Mouse (Mus musculus) limb, embryonic 11.5 days (tissue): Measurements from ENCODE around the gene Zmiz1. TPM values are rescaled to one million over a fixed set of nuclear protein-coding genes. Genes with fewer than 3 reads are reported as not detected.

Experiments
- ATAC-seq: fragments of 200-750 bp; cut with Nextera tagmentation; 2 replicates; pipeline ENCODE4 v1.8.0; 2017; ENCODE audit warnings: low read depth; ENCODE audit not compliant: insufficient number of reproducible peaks, low FRiP score, low TSS enrichment
- DNase-seq: peaks from one replicate; pipeline ENCODE4 v3.0.0-alpha.2; 2015; ENCODE audit warnings: low spot score
- H3K27ac ChIP-seq: fragments of 300-500 bp; sonication (generic); replicated peaks from 2 replicates; pipeline ENCODE4 v1.5.1; 2014; ENCODE audit warnings: low read depth, mild to moderate bottlenecking, low read length
- H3K27me3 ChIP-seq: fragments of 300-500 bp; sonication (generic); 2 replicates; pipeline ENCODE4 v1.6.1; 2014; ENCODE audit warnings: mild to moderate bottlenecking, low read length, mixed read lengths; ENCODE audit not compliant: control insufficient read depth, insufficient read depth
- H3K36me3 ChIP-seq: fragments of 300-500 bp; sonication (generic); 2 replicates; pipeline ENCODE4 v1.6.1; 2014; ENCODE audit warnings: mild to moderate bottlenecking, low read length, moderate library complexity, mixed read lengths; ENCODE audit not compliant: control insufficient read depth, insufficient read depth
- H3K4me1 ChIP-seq: fragments of 300-500 bp; sonication (generic); 2 replicates; pipeline ENCODE4 v1.6.1; 2014; ENCODE audit warnings: low read length, mixed read lengths; ENCODE audit not compliant: control insufficient read depth, insufficient read depth
- H3K4me2 ChIP-seq: fragments of 300-500 bp; sonication (generic); 2 replicates; pipeline ENCODE4 v1.6.1; 2014; ENCODE audit warnings: low read depth, mild to moderate bottlenecking, moderate library complexity; ENCODE audit not compliant: severe bottlenecking
- H3K4me3 ChIP-seq: fragments of 300-500 bp; sonication (generic); 2 replicates; pipeline ENCODE4 v1.5.1; 2014; ENCODE audit warnings: low read depth, low read length
- H3K9ac ChIP-seq: fragments of 300-500 bp; sonication (generic); 2 replicates; pipeline ENCODE4 v1.6.1; 2014; ENCODE audit warnings: mild to moderate bottlenecking, low read length
- H3K9me3 ChIP-seq: fragments of 300-500 bp; sonication (generic); 2 replicates; pipeline ENCODE4 v1.6.1; 2016; ENCODE audit warnings: low read length; ENCODE audit not compliant: control insufficient read depth
- whole genome bisulfite sequencing: fragments of 180-500 bp; shearing (Covaris S2); extraction: QIAGEN DNeasy Blood & Tissue Kit; methylation state at CpG from one replicate; pipeline ENCODE4 v1.1.7; 2014; 5-methylcytosine and 5-hydroxymethylcytosine counted together
- polyA plus RNA-seq: library from polyadenylated mRNA; unstranded; fragments of >200 nt; fragmentation: Nextera tagmentation; extraction: Ambion mirVana; gene quantifications from 2 replicates; pipeline ENCODE4 v1.2.1, GENCODE M21; 2014

Zmiz1 gene
- polyA plus RNA-seq, 1 experiment from 2014 or later: 59.0 TPM

DNA sequence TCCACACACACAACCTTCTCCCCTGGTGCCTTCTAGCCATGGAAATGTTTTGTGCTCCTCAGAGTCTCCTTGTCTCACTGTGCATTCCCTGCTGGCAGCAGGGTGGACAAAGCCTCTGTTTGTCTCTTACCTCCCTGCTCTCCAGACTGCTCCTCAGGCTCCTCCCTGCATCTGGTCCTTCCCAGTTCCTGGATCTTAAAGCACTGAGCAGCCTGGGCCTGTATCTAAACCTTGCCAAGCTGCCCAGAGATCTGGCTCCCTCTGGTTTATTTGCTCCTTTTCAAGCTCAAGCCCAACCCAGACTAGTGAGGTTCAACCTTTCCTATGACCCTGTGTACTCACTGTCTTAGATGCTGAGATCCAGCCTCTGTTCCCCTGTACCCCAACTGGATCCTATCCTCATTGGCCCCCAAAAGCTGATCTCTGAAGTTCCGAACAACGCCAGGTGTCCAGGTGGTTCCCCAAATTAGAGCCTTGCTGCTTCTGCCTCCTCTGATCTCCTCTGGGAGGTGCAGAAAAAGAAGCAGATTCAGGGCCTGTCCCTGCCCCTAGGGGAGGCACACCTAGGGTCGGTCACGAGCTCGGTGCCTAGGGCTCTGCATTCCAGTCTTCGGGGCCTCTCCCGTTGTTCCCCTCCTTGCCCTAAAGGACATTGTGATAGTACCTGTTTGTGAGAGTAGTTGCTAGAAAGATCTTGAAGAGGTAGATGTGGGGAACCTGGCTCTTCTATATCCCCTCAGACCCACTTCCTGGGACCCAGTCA is 171.8 kb downstream of the Zmiz1 start:
- no peak for DNase-seq
- no peak overlapping the region for H3K4me3 ChIP-seq
- 87% methylated on average over 7 of the region's 7 CpGs for WGBS
- no peak for ATAC-seq
- H3K27me3 ChIP-seq: no peaks in the 10 kb centered on the region
- no peak overlapping the region for H3K9ac ChIP-seq
- H3K27ac ChIP-seq: no peak overlapping the region
- peaks cover 2% of the 10 kb centered on the region; the same call in 1 of the 2 replicates for H3K36me3 ChIP-seq
- H3K4me2 ChIP-seq: no peak overlapping the region
- no peaks in the 10 kb centered on the region for H3K9me3 ChIP-seq
- no peaks in the 10 kb centered on the region for H3K4me1 ChIP-seq

GRCm38 (mm10) chr14:25631481-25631880 is 172.5 kb downstream of the Zmiz1 start:
- no peak for DNase-seq
- WGBS: 91% methylated on average over 6 of the region's 6 CpGs
- Histone ChIP-seq H3K4me2 (no peak overlapping the region), H3K27ac (no peak overlapping the region), H3K9me3 (no peaks in the 10 kb centered on the region), H3K4me3 (no peak overlapping the region), H3K27me3 (no peaks in the 10 kb centered on the region), H3K4me1 (no peaks in the 10 kb centered on the region), H3K9ac (no peak overlapping the region), H3K36me3 (peaks cover 7% of the 10 kb centered on the region)
- ATAC-seq: no peak

DNA sequence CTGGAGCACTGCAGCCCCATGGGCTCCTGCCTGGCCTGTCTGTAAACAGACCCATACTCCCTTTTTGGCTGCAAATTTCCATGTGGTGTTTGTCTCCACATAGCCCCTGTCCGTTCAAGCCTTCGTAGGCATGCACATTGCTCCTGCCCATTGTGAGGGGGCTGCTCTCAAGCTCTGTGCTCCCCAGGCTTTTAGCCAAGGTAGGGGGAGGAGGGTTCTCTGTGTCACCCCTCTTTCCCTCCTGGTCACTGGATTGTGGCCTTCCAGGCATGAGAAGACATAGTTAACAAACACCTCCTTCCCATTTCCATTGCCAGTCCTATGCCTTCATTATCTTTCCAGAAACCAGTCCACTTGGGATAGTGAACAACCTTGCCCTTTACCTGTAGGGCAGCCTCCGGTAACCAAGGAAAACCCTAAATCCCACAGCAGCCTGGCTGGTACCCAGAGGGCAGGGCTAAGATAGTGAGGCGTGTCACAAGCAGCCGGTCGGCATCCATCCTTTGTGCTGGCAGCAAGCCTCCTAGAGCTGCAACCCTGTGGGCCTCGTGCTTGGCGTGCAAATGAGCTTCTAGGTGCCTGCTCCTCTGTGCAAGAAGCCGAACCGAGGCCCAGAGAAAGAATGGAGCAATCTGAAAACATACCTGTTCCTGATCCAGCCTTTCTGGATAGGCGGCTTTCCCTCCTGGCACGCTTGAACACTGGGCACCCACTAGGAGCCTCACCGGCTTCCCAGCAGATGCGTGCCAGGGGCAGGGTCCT is 174.7 kb downstream of the Zmiz1 start:
- Histone ChIP-seq H3K9me3 (no peaks in the 10 kb centered on the region), H3K27me3 (no peaks in the 10 kb centered on the region), H3K4me1 (no peaks in the 10 kb centered on the region), H3K27ac (no peak overlapping the region), H3K4me2 (no peak overlapping the region), H3K4me3 (no peak overlapping the region), H3K36me3 (peaks cover 11% of the 10 kb centered on the region), H3K9ac (no peak overlapping the region)
- WGBS: 90% methylated on average over 14 of the region's 14 CpGs
- DNase-seq (no peak), ATAC-seq (no peak)

GRCm38 (mm10) chr14:25634328-25634727 is 175.3 kb downstream of the Zmiz1 start:
- ATAC-seq: no peak
- Histone ChIP-seq H3K9ac (no peak overlapping the region), H3K27me3 (no peaks in the 10 kb centered on the region), H3K4me3 (no peak overlapping the region), H3K27ac (no peak overlapping the region), H3K9me3 (no peaks in the 10 kb centered on the region), H3K4me1 (no peaks in the 10 kb centered on the region), H3K4me2 (no peak overlapping the region), H3K36me3 (peaks cover 13% of the 10 kb centered on the region)
- DNase-seq: no peak
- WGBS: 74% methylated on average over 9 of the region's 9 CpGs

DNA sequence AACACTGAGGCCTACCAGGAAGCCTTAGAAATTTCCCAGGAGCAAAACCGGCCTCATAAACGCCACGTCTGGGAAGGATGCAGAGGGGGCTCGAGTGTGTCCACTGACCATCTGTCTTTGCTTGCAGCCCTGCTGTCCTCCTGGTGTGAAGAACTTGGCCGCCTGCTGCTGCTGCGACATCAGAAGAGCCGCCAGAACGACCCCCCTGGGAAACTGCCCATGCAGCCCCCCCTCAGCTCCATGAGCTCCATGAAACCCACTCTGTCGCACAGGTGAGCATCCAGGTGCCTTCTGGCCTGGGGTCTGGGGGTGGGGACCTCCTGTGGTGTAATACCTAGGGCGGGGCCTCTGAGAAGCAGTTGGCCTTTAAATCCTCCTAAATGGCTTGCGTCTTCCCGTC is 176.8 kb downstream of the Zmiz1 start:
- H3K27ac ChIP-seq: no peak overlapping the region
- peaks cover 3% of the 10 kb centered on the region; the same call in 1 of the 2 replicates for H3K4me1 ChIP-seq
- DNase-seq (no peak), ATAC-seq (no peak)
- H3K4me2 ChIP-seq: no peak overlapping the region
- H3K4me3 ChIP-seq: no peak overlapping the region
- peaks cover 15% of the 10 kb centered on the region for H3K36me3 ChIP-seq
- no peaks in the 10 kb centered on the region for H3K9me3 ChIP-seq
- H3K9ac ChIP-seq: no peak overlapping the region
- WGBS: 64% methylated on average over 12 of the region's 12 CpGs
- H3K27me3 ChIP-seq: no peaks in the 10 kb centered on the region

GRCm38 (mm10) chr14:25636297-25636696 is 177.3 kb downstream of the Zmiz1 start:
- no peaks in the 10 kb centered on the region for H3K9me3 ChIP-seq
- no peak overlapping the region for H3K9ac ChIP-seq
- H3K36me3 ChIP-seq: peaks cover 17% of the 10 kb centered on the region
- DNase-seq: no peak
- WGBS: 37% methylated on average over 7 of the region's 7 CpGs
- no peak for ATAC-seq
- H3K4me1 ChIP-seq: peaks cover 3% of the 10 kb centered on the region; the same call in 1 of the 2 replicates
- no peak overlapping the region for H3K27ac ChIP-seq
- H3K27me3 ChIP-seq: no peaks in the 10 kb centered on the region
- no peak overlapping the region for H3K4me3 ChIP-seq
- no peak overlapping the region for H3K4me2 ChIP-seq

DNA sequence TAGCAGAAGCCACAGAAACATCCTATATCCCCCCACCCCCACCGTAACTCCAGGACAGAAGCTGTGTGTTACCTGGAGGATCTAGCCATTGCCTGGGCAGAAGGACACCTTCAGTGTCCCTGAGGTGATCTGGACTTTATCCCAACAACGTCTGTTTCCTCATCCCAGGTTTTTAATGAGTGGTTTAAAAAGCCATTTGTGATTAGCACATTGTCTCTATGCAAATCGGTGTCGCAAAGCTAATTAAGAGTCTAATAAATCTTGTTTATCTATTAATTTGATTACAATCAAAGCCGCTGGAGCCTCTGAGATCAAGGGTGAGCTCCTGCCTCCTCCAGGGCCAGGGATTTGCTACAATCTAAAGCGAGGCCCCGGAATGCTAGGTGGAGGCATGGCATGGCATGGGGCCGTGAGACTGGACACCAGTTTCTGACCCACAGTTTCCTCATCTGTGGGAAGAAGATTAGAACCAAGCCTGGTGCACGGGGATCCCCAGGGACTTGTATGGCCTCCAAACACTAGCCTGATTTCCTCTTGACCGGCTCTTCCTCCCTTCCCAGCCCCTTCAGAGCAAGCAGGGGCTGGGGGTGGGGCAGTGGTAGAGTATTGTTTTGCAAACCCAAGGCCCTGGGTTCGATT is 180.3 kb downstream of the Zmiz1 start:
- no peaks in the 10 kb centered on the region for H3K9me3 ChIP-seq
- H3K9ac ChIP-seq: no peak overlapping the region
- H3K4me1 ChIP-seq: peaks cover 3% of the 10 kb centered on the region; the same call in 1 of the 2 replicates
- H3K27me3 ChIP-seq: no peaks in the 10 kb centered on the region
- H3K4me2 ChIP-seq: no peak overlapping the region
- ATAC-seq (no peak), DNase-seq (no peak)
- no peak overlapping the region for H3K27ac ChIP-seq
- WGBS: 84% methylated on average over 11 of the region's 11 CpGs
- H3K36me3 ChIP-seq: peaks cover 27% of the 10 kb centered on the region
- no peak overlapping the region for H3K4me3 ChIP-seq

DNA sequence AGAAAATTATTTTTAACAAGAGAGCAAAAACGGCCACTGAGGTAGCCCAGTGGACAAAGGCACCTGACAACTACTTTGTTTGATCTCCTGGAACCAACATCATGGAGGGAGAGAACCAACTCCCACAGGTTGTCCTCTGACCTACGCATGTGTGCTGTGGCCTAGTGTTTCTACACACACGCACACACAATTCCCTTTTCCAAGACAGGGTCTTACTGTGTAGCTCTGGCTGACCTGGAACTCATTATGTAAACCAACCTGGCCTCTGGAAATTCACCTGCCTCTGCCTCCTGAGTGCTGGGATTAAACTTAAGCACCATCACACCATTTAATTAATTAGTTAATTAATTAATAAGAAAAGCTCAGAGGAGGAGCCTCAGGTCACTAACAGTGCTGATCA is 181.0 kb downstream of the Zmiz1 start:
- H3K4me3 ChIP-seq: no peak overlapping the region
- H3K4me1 ChIP-seq: peaks cover 3% of the 10 kb centered on the region; the same call in 1 of the 2 replicates
- no peak overlapping the region for H3K4me2 ChIP-seq
- 90% methylated on average over 3 of the region's 3 CpGs for WGBS
- H3K27ac ChIP-seq: no peak overlapping the region
- H3K27me3 ChIP-seq: no peaks in the 10 kb centered on the region
- H3K36me3 ChIP-seq: peaks cover 30% of the 10 kb centered on the region
- no peak for DNase-seq
- no peaks in the 10 kb centered on the region for H3K9me3 ChIP-seq
- no peak overlapping the region for H3K9ac ChIP-seq
- no peak for ATAC-seq
